Mouse (Mus musculus): Measurements from ENCODE around the gene Prg3. TPM values are rescaled to one million over a fixed set of nuclear protein-coding genes. Genes with fewer than 3 reads are reported as not detected.

Gene Prg3
- total and polyA plus RNA-seq, 3 experiments, result not detected

- no peak for DNase-seq (ENCODE audit: low read depth, low spot score)
- Histone ChIP-seq H3K4me3 (ENCODE audit: control insufficient read depth in 1 of 2, insufficient read depth in 1 of 2, low read depth in 2 of 2, low read length in 2 of 2) (no peak overlapping the region), H3K4me1 (ENCODE audit: control insufficient read depth in 1 of 2, insufficient read depth in 2 of 2, low read length in 2 of 2) (no peaks in the 10 kb centered on the region), H3K9me3 (replicated peaks; ENCODE audit: insufficient read depth, low read length) (no peaks in the 10 kb centered on the region), H3K36me3 (ENCODE audit: control insufficient read depth in 1 of 2, insufficient read depth in 2 of 2, low read length in 2 of 2) (peaks cover 0 to 39% of the 10 kb centered on the region in 2 experiments; a peak in 3 of 4 replicates), H3K27me3 (ENCODE audit: control insufficient read depth in 1 of 2, insufficient read depth in 2 of 2, low read length in 2 of 2) (no peaks in the 10 kb centered on the region), H3K27ac (ENCODE audit: control insufficient read depth, low read depth, low read length) (no peak overlapping the region), H3K79me2 (ENCODE audit: control insufficient read depth, insufficient read depth, low read length, poor library complexity) (no peaks in the 10 kb centered on the region; the same call in 1 of the 2 replicates), H3K9ac (ENCODE audit: control insufficient read depth, low read depth, low read length, poor library complexity, severe bottlenecking) (no peak overlapping the region)
- TF ChIP-seq CHD2 (IDR thresholded peaks at IDR 0.05; ENCODE audit: low read length), result no peak
Measured at GRCm38 (mm10) chr2:84951027-84951426, 37.0 kb upstream of the Prg3 start.

- no peak overlapping the region for H3K27ac ChIP-seq (ENCODE audit: control insufficient read depth, low read depth, low read length)
- no peaks in the 10 kb centered on the region for H3K27me3 ChIP-seq (ENCODE audit: control insufficient read depth in 1 of 2, insufficient read depth in 2 of 2, low read length in 2 of 2)
- peaks cover 0 to 34% of the 10 kb centered on the region in 2 experiments; a peak in 3 of 4 replicates for H3K36me3 ChIP-seq (ENCODE audit: control insufficient read depth in 1 of 2, insufficient read depth in 2 of 2, low read length in 2 of 2)
- no peak for DNase-seq (ENCODE audit: low read depth, low spot score)
- H3K79me2 ChIP-seq (ENCODE audit: control insufficient read depth, insufficient read depth, low read length, poor library complexity), result no peaks in the 10 kb centered on the region
- H3K9me3 ChIP-seq (replicated peaks; ENCODE audit: insufficient read depth, low read length), result no peaks in the 10 kb centered on the region
- no peak overlapping the region for H3K9ac ChIP-seq (ENCODE audit: control insufficient read depth, low read depth, low read length, poor library complexity, severe bottlenecking)
- no peaks in the 10 kb centered on the region for H3K4me1 ChIP-seq (ENCODE audit: control insufficient read depth in 1 of 2, insufficient read depth in 2 of 2, low read length in 2 of 2)
- no peak for TF ChIP-seq MYC (IDR thresholded peaks at IDR 0.05; ENCODE audit: low read depth, low read length)
- no peak for TF ChIP-seq SMC3 (IDR thresholded peaks at IDR 0.05; ENCODE audit: low read depth, low read length)
- TF ChIP-seq ZC3H11A (IDR thresholded peaks at IDR 0.05; ENCODE audit: low read depth, low read length), result no peak
- TF ChIP-seq ZNF384 (IDR thresholded peaks at IDR 0.05; ENCODE audit: low read depth, low read length), result no peak
- TF ChIP-seq BHLHE40 (IDR thresholded peaks at IDR 0.05; ENCODE audit: borderline replicate concordance, low read depth, low read length), result no peak
- no peak for TF ChIP-seq CTCF (IDR thresholded peaks at IDR 0.05 in 2 of 3, conservative IDR thresholded peaks at IDR 0.05 in 1 of 3; ENCODE audit: control insufficient read depth in 1 of 3, insufficient read depth in 1 of 3, low read depth in 2 of 3, low read length in 3 of 3, poor library complexity in 1 of 3, severe bottlenecking in 1 of 3)
- no peak for TF ChIP-seq NRF1 (IDR thresholded peaks at IDR 0.05; ENCODE audit: insufficient read depth, low read depth, low read length, poor library complexity, severe bottlenecking)
- TF ChIP-seq ETS1 (IDR thresholded peaks at IDR 0.05; ENCODE audit: low read depth, low read length), result no peak
- no peak for TF ChIP-seq TCF12 (IDR thresholded peaks at IDR 0.05; ENCODE audit: low read depth, low read length)
- TF ChIP-seq JUND (IDR thresholded peaks at IDR 0.05; ENCODE audit: low read depth, low read length), result no peak
- no peak for TF ChIP-seq TAL1 (IDR thresholded peaks at IDR 0.05; ENCODE audit: low read length)
- TF ChIP-seq MEF2A (IDR thresholded peaks at IDR 0.05; ENCODE audit: extremely low read depth, insufficient replicate concordance, low read depth, low read length, poor library complexity, severe bottlenecking), result no peak
- H3K4me3 ChIP-seq (ENCODE audit: control insufficient read depth in 1 of 2, insufficient read depth in 1 of 2, low read depth in 2 of 2, low read length in 2 of 2), result no peak overlapping the region
Measured at GRCm38 (mm10) chr2:84952251-84952650, 35.8 kb upstream of the Prg3 start.

GRCm38 (mm10) chr2:84952693-84953092 lies 35.3 kb upstream of the Prg3 start:
- Histone ChIP-seq H3K27ac (ENCODE audit: control insufficient read depth, low read depth, low read length) (no peak overlapping the region), H3K9me3 (replicated peaks; ENCODE audit: insufficient read depth, low read length) (no peaks in the 10 kb centered on the region), H3K4me1 (ENCODE audit: control insufficient read depth in 1 of 2, insufficient read depth in 2 of 2, low read length in 2 of 2) (no peaks in the 10 kb centered on the region), H3K27me3 (ENCODE audit: control insufficient read depth in 1 of 2, insufficient read depth in 2 of 2, low read length in 2 of 2) (no peaks in the 10 kb centered on the region), H3K36me3 (ENCODE audit: control insufficient read depth in 1 of 2, insufficient read depth in 2 of 2, low read length in 2 of 2) (peaks cover under 1 to 33% of the 10 kb centered on the region in 2 experiments; a peak in 3 of 4 replicates), H3K9ac (ENCODE audit: control insufficient read depth, low read depth, low read length, poor library complexity, severe bottlenecking) (no peak overlapping the region), H3K79me2 (ENCODE audit: control insufficient read depth, insufficient read depth, low read length, poor library complexity) (no peaks in the 10 kb centered on the region), H3K4me3 (ENCODE audit: control insufficient read depth in 1 of 2, insufficient read depth in 1 of 2, low read depth in 2 of 2, low read length in 2 of 2) (no peak overlapping the region)
- no peak for TF ChIP-seq UBTF (IDR thresholded peaks at IDR 0.05; ENCODE audit: borderline replicate concordance, insufficient read depth, low read depth, low read length)
- TF ChIP-seq MYB (IDR thresholded peaks at IDR 0.05; ENCODE audit: low read depth, low read length), result no peak
- TF ChIP-seq USF2 (IDR thresholded peaks at IDR 0.05; ENCODE audit: borderline replicate concordance in 1 of 2, insufficient read depth in 1 of 2, low read depth in 1 of 2, low read length in 2 of 2), result no peak
- TF ChIP-seq RAD21 (IDR thresholded peaks at IDR 0.05; ENCODE audit: low read depth, low read length), result no peak
- no peak for TF ChIP-seq MXI1 (IDR thresholded peaks at IDR 0.05; ENCODE audit: low read depth, low read length)
- TF ChIP-seq SIN3A (IDR thresholded peaks at IDR 0.05; ENCODE audit: low read length), result no peak
- TF ChIP-seq BHLHE40 (IDR thresholded peaks at IDR 0.05; ENCODE audit: borderline replicate concordance, low read depth, low read length), result no peak
- no peak for TF ChIP-seq POLR2A (IDR thresholded peaks at IDR 0.05; ENCODE audit: control insufficient read depth in 1 of 2, insufficient read depth in 1 of 2, low read depth in 1 of 2, low read length in 2 of 2, poor library complexity in 1 of 2)
- TF ChIP-seq ZMIZ1 (IDR thresholded peaks at IDR 0.05; ENCODE audit: low read depth, low read length), result no peak
- TF ChIP-seq E2F4 (IDR thresholded peaks at IDR 0.05; ENCODE audit: borderline replicate concordance, low read depth, low read length), result no peak
- TF ChIP-seq TCF12 (IDR thresholded peaks at IDR 0.05; ENCODE audit: low read depth, low read length), result no peak
- no peak for TF ChIP-seq KAT2A (conservative IDR thresholded peaks at IDR 0.05; ENCODE audit: low read depth, low read length)
- TF ChIP-seq GATA1 (IDR thresholded peaks at IDR 0.05; ENCODE audit: low read depth, low read length), result no peak
- no peak for TF ChIP-seq ELF1 (IDR thresholded peaks at IDR 0.05; ENCODE audit: low read depth, low read length)
- TF ChIP-seq CHD2 (IDR thresholded peaks at IDR 0.05; ENCODE audit: low read length), result no peak
- TF ChIP-seq RCOR1 (IDR thresholded peaks at IDR 0.05; ENCODE audit: low read depth, low read length), result no peak
- no peak for DNase-seq (ENCODE audit: low read depth, low spot score)
